Mouse (Mus musculus) liver, embryonic 14.5 days (tissue): Measurements from ENCODE around the gene Vsig1. TPM values are rescaled to one million over a fixed set of nuclear protein-coding genes. Genes with fewer than 3 reads are reported as not detected.
A peak's percentile ranks its signal among the peaks of the same experiment; 100 is the strongest.

Experiments used
- ATAC-seq: fragments of 200-750 bp; cut with Nextera tagmentation; 2 replicates; pipeline ENCODE4 v1.8.0; 2017; ENCODE audit warnings: moderate number of reproducible peaks, mild to moderate bottlenecking, moderate library complexity; ENCODE audit not compliant: insufficient read depth
- DNase-seq, 3 experiments: peaks; one replicate each; pipeline ENCODE4 v3.0.0-alpha.2; 2012 to 2013; ENCODE audit warnings: low read depth in 3 of 3, low spot score in 3 of 3
- H3K27ac ChIP-seq: fragments of 300-500 bp; sonication (generic); 2 replicates; pipeline ENCODE4 v1.5.1; 2014; ENCODE audit warnings: moderate library complexity, mild to moderate bottlenecking, control low read depth, inconsistent platforms
- H3K27me3 ChIP-seq: fragments of 300-500 bp; sonication (generic); 2 replicates; pipeline ENCODE4 v1.6.1; 2014; ENCODE audit warnings: mild to moderate bottlenecking, low read length, moderate library complexity; ENCODE audit not compliant: control insufficient read depth, insufficient read depth
- H3K36me3 ChIP-seq: fragments of 300-500 bp; sonication (generic); replicated peaks from 2 replicates; pipeline ENCODE4 v1.6.1; 2014; ENCODE audit warnings: low read depth; ENCODE audit not compliant: control insufficient read depth, insufficient read depth
- H3K4me1 ChIP-seq, 2 experiments: fragments of 200-500 bp in 1 of 2; fragments of 300-500 bp in 1 of 2; sonication (generic) in 1 of 2; replicated peaks; 2 replicates each; pipeline ENCODE4 v1.6.1; 2012 to 2014; ENCODE audit warnings: antibody characterized with exemption in 1 of 2, inconsistent platforms in 1 of 2, low read length in 1 of 2; ENCODE audit not compliant: control insufficient read depth in 2 of 2, insufficient read depth in 2 of 2
- H3K4me2 ChIP-seq: fragments of 300-500 bp; sonication (generic); 2 replicates; pipeline ENCODE4 v1.6.1; 2014; ENCODE audit warnings: low read depth, mild to moderate bottlenecking, control low read depth, moderate library complexity
- H3K4me3 ChIP-seq, 2 experiments: fragments of 200-500 bp in 1 of 2; fragments of 300-500 bp in 1 of 2; sonication (generic) in 1 of 2; 2 replicates each; pipeline ENCODE4 v1.5.1; 2012 to 2014; ENCODE audit warnings: low read depth in 2 of 2, low read length in 2 of 2, mild to moderate bottlenecking in 2 of 2, control low read depth in 1 of 2, inconsistent platforms in 1 of 2, moderate library complexity in 1 of 2; ENCODE audit not compliant: insufficient read depth in 1 of 2
- H3K9ac ChIP-seq: fragments of 300-500 bp; sonication (generic); replicated peaks from 2 replicates; pipeline ENCODE4 v1.6.1; 2014; ENCODE audit warnings: mild to moderate bottlenecking, control low read depth, moderate library complexity
- H3K9me3 ChIP-seq: fragments of 300-500 bp; sonication (generic); 2 replicates; pipeline ENCODE4 v1.6.1; 2016; ENCODE audit warnings: low read length, mixed read lengths; ENCODE audit not compliant: control insufficient read depth
- CTCF ChIP-seq: IDR thresholded peaks from 2 replicates; pipeline ENCODE4 v1.5.1; 2016; ENCODE audit warnings: antibody characterized with exemption, low read depth, control low read depth
- EP300 ChIP-seq: IDR thresholded peaks from 2 replicates; pipeline ENCODE4 v1.6.1; 2016; ENCODE audit warnings: antibody characterized with exemption, low read depth
- WGBS: fragments of 180-500 bp; shearing (Covaris S2); extraction: QIAGEN DNeasy Blood & Tissue Kit; methylation state at CpG from one replicate; pipeline ENCODE4 v1.1.7; 2014; ENCODE audit not compliant: insufficient replicate concordance; 5-methylcytosine and 5-hydroxymethylcytosine counted together
- polyA plus RNA-seq, 2 experiments: library from polyadenylated mRNA; depleted of rRNA in 1 of 2; stranded (reverse) in 1 of 2; unstranded in 1 of 2; fragments of >200 nt; fragmentation: Nextera tagmentation in 1 of 2; extraction: Ambion mirVana in 1 of 2; gene quantifications; 2 replicates each; pipeline versions ENCODE4 v1.2.1 to v1.2.3; 2012 to 2014

The Vsig1 gene
- polyA plus RNA-seq, 2 experiments: 0.04 TPM; not detected in 1

- no peaks in the 10 kb centered on the region for H3K36me3 ChIP-seq
- H3K27ac ChIP-seq: no peak overlapping the region
- no peak overlapping the region for H3K4me3 ChIP-seq
- no peaks in the 10 kb centered on the region for H3K9me3 ChIP-seq
- TF ChIP-seq EP300 (no peak), CTCF (no peak)
- DNase-seq: no peak
- no peaks in the 10 kb centered on the region for H3K27me3 ChIP-seq
- no peak for ATAC-seq
- WGBS: 58% methylated on average over 6 of the region's 6 CpGs
- no peaks in the 10 kb centered on the region for H3K4me1 ChIP-seq
- H3K4me2 ChIP-seq: no peak overlapping the region
- no peak overlapping the region for H3K9ac ChIP-seq
Observed at GRCm38 (mm10) chrX:140921321-140921720, 13.9 kb downstream of the Vsig1 start.

GRCm38 (mm10) chrX:140932066-140932465, 24.7 kb downstream of the Vsig1 start:
- no peak overlapping the region for H3K27ac ChIP-seq
- H3K4me2 ChIP-seq: no peak overlapping the region
- 51% methylated on average over 3 of the region's 3 CpGs for WGBS
- H3K9ac ChIP-seq: no peak overlapping the region
- no peaks in the 10 kb centered on the region for H3K4me1 ChIP-seq
- TF ChIP-seq EP300 (no peak), CTCF (no peak)
- DNase-seq (no peak), ATAC-seq (no peak)
- H3K9me3 ChIP-seq: no peaks in the 10 kb centered on the region
- H3K27me3 ChIP-seq: no peaks in the 10 kb centered on the region
- H3K36me3 ChIP-seq: no peaks in the 10 kb centered on the region
- no peak overlapping the region for H3K4me3 ChIP-seq

GRCm38 (mm10) chrX:140933263-140933662, 25.9 kb downstream of the Vsig1 start:
- Histone ChIP-seq H3K4me3 (no peak overlapping the region), H3K36me3 (no peaks in the 10 kb centered on the region), H3K27ac (no peak overlapping the region), H3K4me2 (no peak overlapping the region), H3K9ac (no peak overlapping the region), H3K4me1 (no peaks in the 10 kb centered on the region), H3K9me3 (no peaks in the 10 kb centered on the region), H3K27me3 (no peaks in the 10 kb centered on the region)
- ATAC-seq: no peak
- TF ChIP-seq EP300 (no peak), CTCF (no peak)
- no peak for DNase-seq
- 27% methylated on average over 3 of the region's 3 CpGs for WGBS

- Histone ChIP-seq H3K4me2 (no peak overlapping the region), H3K27ac (no peak overlapping the region), H3K4me1 (no peaks in the 10 kb centered on the region), H3K27me3 (no peaks in the 10 kb centered on the region), H3K9me3 (no peaks in the 10 kb centered on the region), H3K4me3 (no peak overlapping the region), H3K9ac (no peak overlapping the region), H3K36me3 (no peaks in the 10 kb centered on the region)
- 59% methylated on average over 5 of the region's 5 CpGs for WGBS
- no peak for ATAC-seq
- TF ChIP-seq CTCF (no peak), EP300 (no peak)
- no peak for DNase-seq
Observed at GRCm38 (mm10) chrX:140936271-140936670, 28.9 kb downstream of the Vsig1 start.

- Histone ChIP-seq H3K9me3 (no peaks in the 10 kb centered on the region), H3K27ac (peak overlapping the region; percentile 90), H3K4me1 (peaks cover 0 to 8% of the 10 kb centered on the region in 2 experiments; a peak in 2 of 4 replicates), H3K36me3 (no peaks in the 10 kb centered on the region), H3K4me2 (peak overlapping the region; percentile 69), H3K9ac (peak overlapping the region; percentile 74), H3K4me3 (peak overlapping the region; percentile 66 to 73), H3K27me3 (no peaks in the 10 kb centered on the region)
- DNase-seq: peak; percentile 60 to 67 (median 62)
- 29% methylated on average over 4 of the region's 4 CpGs for WGBS
- TF ChIP-seq CTCF (no peak), EP300 (peak; percentile 86)
- peak; percentile 74 for ATAC-seq
Observed at GRCm38 (mm10) chrX:140953618-140954017, 46.2 kb downstream of the Vsig1 start.
